Mouse (Mus musculus) erythroblast, embryonic 14.5 days (primary cell): ENCODE data around the gene Zfp366. TPM values are rescaled to one million over a fixed set of nuclear protein-coding genes. Genes with fewer than 3 reads are reported as not detected.

ENCODE experiments used
- H3K27me3 ChIP-seq: 2 replicates; pipeline ENCODE4 v1.6.1; 2012; ENCODE audit warnings: inconsistent platforms; ENCODE audit not compliant: control insufficient read depth
- H3K36me3 ChIP-seq: 2 replicates; pipeline ENCODE4 v1.6.1; 2012; ENCODE audit warnings: mild to moderate bottlenecking, inconsistent platforms; ENCODE audit not compliant: control insufficient read depth
- H3K4me1 ChIP-seq: 2 replicates; pipeline ENCODE4 v1.6.1; 2012; ENCODE audit warnings: inconsistent platforms; ENCODE audit not compliant: control insufficient read depth
- H3K4me3 ChIP-seq: replicated peaks from 2 replicates; pipeline ENCODE3; 2012; ENCODE audit warnings: moderate library complexity, mild to moderate bottlenecking, inconsistent platforms
- H3K9me3 ChIP-seq: 2 replicates; pipeline ENCODE4 v1.6.1; 2012; ENCODE audit warnings: low read length, inconsistent platforms, mixed read lengths; ENCODE audit not compliant: control insufficient read depth
- GATA1 ChIP-seq: IDR thresholded peaks from 2 replicates; pipeline ENCODE4 v1.6.1; 2012; ENCODE audit warnings: low read length, inconsistent platforms, mixed read lengths
- TAL1 ChIP-seq: IDR thresholded peaks from 3 replicates; pipeline ENCODE4 v1.6.1; 2012; ENCODE audit warnings: low read length, inconsistent platforms, mixed read lengths
- polyA plus RNA-seq: library from polyadenylated mRNA; stranded (reverse); fragments of >175 nt; gene quantifications from 2 replicates; pipeline ENCODE4 v1.2.3, GENCODE M21; 2012

Gene Zfp366
- polyA plus RNA-seq: not detected in 2 replicates

GRCm38 (mm10) chr13:99184155-99184886 is at the start of gene Zfp366:
TSS of gene Zfp366 (plus strand) at chr13:99184823.
- Histone ChIP-seq H3K27me3 (0 out of 2 replicates have a peak, but pooled peaks cover 3% of the 10 kb centered on the region), H3K4me3 (no peak within 1 kb of the TSS), H3K4me1 (peaks cover 7% of the 10 kb centered on the region), H3K36me3 (no peaks in the 10 kb centered on the region), H3K9me3 (no peaks in the 10 kb centered on the region)
- TF ChIP-seq TAL1 (no peak), GATA1 (no peak)

GRCm38 (mm10) chr13:99138351-99139255 is 46.0 kb upstream of the Zfp366 start:
- no peaks in the 10 kb centered on the region for H3K36me3 ChIP-seq
- H3K9me3 ChIP-seq: no peaks in the 10 kb centered on the region
- no peak for TF ChIP-seq TAL1
- no peak for TF ChIP-seq GATA1
- no peaks in the 10 kb centered on the region for H3K27me3 ChIP-seq
- H3K4me1 ChIP-seq: peaks cover 4% of the 10 kb centered on the region
- H3K4me3 ChIP-seq: no peak overlapping the region

- no peaks in the 10 kb centered on the region for H3K36me3 ChIP-seq
- peaks cover 4% of the 10 kb centered on the region for H3K4me1 ChIP-seq
- no peak overlapping the region for H3K4me3 ChIP-seq
- H3K9me3 ChIP-seq: no peaks in the 10 kb centered on the region
- peaks cover 4% of the 10 kb centered on the region for H3K27me3 ChIP-seq
- TF ChIP-seq GATA1 (no peak), TAL1 (no peak)
Measured at GRCm38 (mm10) chr13:99146355-99146871, 38.2 kb upstream of the Zfp366 start.

- Histone ChIP-seq H3K4me3 (no peak overlapping the region), H3K9me3 (no peaks in the 10 kb centered on the region), H3K27me3 (peaks cover 12% of the 10 kb centered on the region), H3K36me3 (no peaks in the 10 kb centered on the region), H3K4me1 (peaks cover under 1% of the 10 kb centered on the region)
- TF ChIP-seq TAL1: no peak
- TF ChIP-seq GATA1: no peak
Measured at GRCm38 (mm10) chr13:99147645-99148111, 36.9 kb upstream of the Zfp366 start.

- no peaks in the 10 kb centered on the region for H3K36me3 ChIP-seq
- no peak for TF ChIP-seq GATA1
- no peak for TF ChIP-seq TAL1
- H3K4me1 ChIP-seq: no peaks in the 10 kb centered on the region
Measured at GRCm38 (mm10) chr13:99149551-99150305, 34.9 kb upstream of the Zfp366 start.

GRCm38 (mm10) chr13:99150626-99151025 is 34.0 kb upstream of the Zfp366 start:
- H3K4me1 ChIP-seq: no peaks in the 10 kb centered on the region
- no peak overlapping the region for H3K4me3 ChIP-seq
- no peaks in the 10 kb centered on the region for H3K9me3 ChIP-seq
- TF ChIP-seq GATA1: no peak
- no peak for TF ChIP-seq TAL1
- no peaks in the 10 kb centered on the region for H3K36me3 ChIP-seq
- H3K27me3 ChIP-seq: peaks cover 20% of the 10 kb centered on the region

More at GRCm38 (mm10) chr13:99149551-99150305, 34.9 kb upstream of the Zfp366 start:
- Histone ChIP-seq H3K9me3 (no peaks in the 10 kb centered on the region), H3K4me3 (no peak overlapping the region), H3K27me3 (peaks cover 20% of the 10 kb centered on the region)

- H3K27me3 ChIP-seq: peaks cover 20% of the 10 kb centered on the region
- no peaks in the 10 kb centered on the region for H3K36me3 ChIP-seq
- no peak overlapping the region for H3K4me3 ChIP-seq
- H3K9me3 ChIP-seq: peaks cover under 1% of the 10 kb centered on the region
- TF ChIP-seq GATA1: no peak
- H3K4me1 ChIP-seq: no peaks in the 10 kb centered on the region
Measured at GRCm38 (mm10) chr13:99151121-99151520, 33.5 kb upstream of the Zfp366 start.

GRCm38 (mm10) chr13:99152305-99152930 is 32.2 kb upstream of the Zfp366 start:
- H3K4me3 ChIP-seq: no peak overlapping the region
- no peak for TF ChIP-seq TAL1
- no peak for TF ChIP-seq GATA1
- no peaks in the 10 kb centered on the region for H3K36me3 ChIP-seq
- H3K27me3 ChIP-seq: peaks cover 20% of the 10 kb centered on the region
- no peaks in the 10 kb centered on the region for H3K4me1 ChIP-seq
- peaks cover 8% of the 10 kb centered on the region for H3K9me3 ChIP-seq
